Mouse (Mus musculus): ENCODE measurements at regions not wholly inside any gene's neighbourhood (a gene's known extent, or its start where the extent isn't known, plus 50 kb on each side); places are given as distances from the start of the nearest gene placed in this dataset.
A peak's percentile ranks its signal among the peaks of the same experiment; 100 is the strongest.

DNA sequence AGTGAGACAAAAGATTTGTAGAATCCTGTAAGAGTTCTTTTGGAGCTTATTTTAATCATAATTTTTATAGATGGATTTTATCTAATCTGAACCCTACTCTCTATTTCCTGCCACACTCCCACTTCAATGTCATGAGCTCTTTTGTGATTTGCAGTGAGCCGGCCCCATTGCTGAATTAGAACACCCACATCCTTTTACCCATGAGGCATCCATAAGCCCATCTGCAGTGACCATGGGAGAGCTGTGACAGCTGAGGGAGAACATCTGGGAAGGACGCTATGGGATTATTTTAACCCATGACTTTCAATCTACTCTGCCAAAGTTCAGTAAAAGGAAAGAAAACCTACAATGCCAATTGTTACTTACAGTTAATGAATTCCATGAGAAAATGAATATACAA lies 337.8 kb upstream of the Dcn start:
- H3K36me3 ChIP-seq (replicated peaks; ENCODE audit: control insufficient read depth, insufficient read depth, low read depth) = no peaks in the 10 kb centered on the region
- TF ChIP-seq CTCF (IDR thresholded peaks at IDR 0.05; ENCODE audit: low read depth) (no peak), EP300 (IDR thresholded peaks at IDR 0.05; ENCODE audit: low read depth) (no peak)
- H3K27me3 ChIP-seq (ENCODE audit: control insufficient read depth, insufficient read depth, low read length) = no peaks in the 10 kb centered on the region
- H3K4me2 ChIP-seq (ENCODE audit: low read depth) = no peak overlapping the region
- ATAC-seq (ENCODE audit: insufficient read depth) (no peak), DNase-seq (ENCODE audit: low read depth in 3 of 3, low spot score in 3 of 3) (no peak)
- 54% methylated on average over 2 of the region's 2 CpGs for WGBS (ENCODE audit: insufficient replicate concordance)
- H3K9ac ChIP-seq (replicated peaks) = no peak overlapping the region
- H3K4me1 ChIP-seq (replicated peaks; ENCODE audit: control insufficient read depth in 2 of 2, insufficient read depth in 2 of 2, low read length in 1 of 2) = no peaks in the 10 kb centered on the region
- no peak overlapping the region for H3K4me3 ChIP-seq (ENCODE audit: insufficient read depth in 1 of 2, low read depth in 2 of 2, low read length in 2 of 2)
- no peaks in the 10 kb centered on the region for H3K9me3 ChIP-seq (ENCODE audit: control insufficient read depth, low read length)
- no peak overlapping the region for H3K27ac ChIP-seq

GRCm38 (mm10) chr10:97158561-97159395 lies 320.6 kb upstream of the Dcn start:
- Histone ChIP-seq H3K9ac (replicated peaks) (no peak overlapping the region), H3K4me2 (ENCODE audit: low read depth) (no peak overlapping the region), H3K4me3 (ENCODE audit: insufficient read depth in 1 of 2, low read depth in 2 of 2, low read length in 2 of 2) (no peak overlapping the region), H3K27me3 (ENCODE audit: control insufficient read depth, insufficient read depth, low read length) (no peaks in the 10 kb centered on the region), H3K4me1 (replicated peaks; ENCODE audit: control insufficient read depth in 2 of 2, insufficient read depth in 2 of 2, low read length in 1 of 2) (no peaks in the 10 kb centered on the region), H3K27ac (no peak overlapping the region), H3K9me3 (ENCODE audit: control insufficient read depth, low read length) (no peaks in the 10 kb centered on the region), H3K36me3 (replicated peaks; ENCODE audit: control insufficient read depth, insufficient read depth, low read depth) (no peaks in the 10 kb centered on the region)
- TF ChIP-seq CTCF (IDR thresholded peaks at IDR 0.05; ENCODE audit: low read depth) = no peak
- whole genome bisulfite sequencing (ENCODE audit: insufficient replicate concordance) = 54% methylated on average over 10 of the region's 11 CpGs
- no peak for ATAC-seq (ENCODE audit: insufficient read depth)
- no peak for DNase-seq (ENCODE audit: low read depth in 3 of 3, low spot score in 3 of 3)

- no peak for ATAC-seq (ENCODE audit: insufficient read depth)
- Histone ChIP-seq H3K9me3 (ENCODE audit: control insufficient read depth, low read length) (no peaks in the 10 kb centered on the region), H3K9ac (replicated peaks) (no peak overlapping the region), H3K4me3 (ENCODE audit: insufficient read depth in 1 of 2, low read depth in 2 of 2, low read length in 2 of 2) (no peak overlapping the region), H3K4me2 (ENCODE audit: low read depth) (no peak overlapping the region), H3K27me3 (ENCODE audit: control insufficient read depth, insufficient read depth, low read length) (no peaks in the 10 kb centered on the region), H3K36me3 (replicated peaks; ENCODE audit: control insufficient read depth, insufficient read depth, low read depth) (no peaks in the 10 kb centered on the region), H3K27ac (no peak overlapping the region), H3K4me1 (replicated peaks; ENCODE audit: control insufficient read depth in 2 of 2, insufficient read depth in 2 of 2, low read length in 1 of 2) (no peaks in the 10 kb centered on the region)
- no peak for DNase-seq (ENCODE audit: low read depth in 3 of 3, low spot score in 3 of 3)
- WGBS (ENCODE audit: insufficient replicate concordance) = 51% methylated on average over 1 of the region's 1 CpGs
- no peak for TF ChIP-seq EP300 (IDR thresholded peaks at IDR 0.05; ENCODE audit: low read depth)
- TF ChIP-seq CTCF (IDR thresholded peaks at IDR 0.05; ENCODE audit: low read depth) = no peak
Observed at GRCm38 (mm10) chr10:97159396-97159760, 320.0 kb upstream of the Dcn start.

GRCm38 (mm10) chr10:97159831-97160575 lies 319.4 kb upstream of the Dcn start:
- WGBS (ENCODE audit: insufficient replicate concordance) = 40% methylated on average over 10 of the region's 10 CpGs
- Histone ChIP-seq H3K9ac (replicated peaks) (no peak overlapping the region), H3K27ac (no peak overlapping the region), H3K9me3 (ENCODE audit: control insufficient read depth, low read length) (no peaks in the 10 kb centered on the region), H3K4me1 (replicated peaks; ENCODE audit: control insufficient read depth in 2 of 2, insufficient read depth in 2 of 2, low read length in 1 of 2) (no peaks in the 10 kb centered on the region), H3K4me3 (ENCODE audit: insufficient read depth in 1 of 2, low read depth in 2 of 2, low read length in 2 of 2) (no peak overlapping the region), H3K4me2 (ENCODE audit: low read depth) (no peak overlapping the region), H3K27me3 (ENCODE audit: control insufficient read depth, insufficient read depth, low read length) (no peaks in the 10 kb centered on the region), H3K36me3 (replicated peaks; ENCODE audit: control insufficient read depth, insufficient read depth, low read depth) (no peaks in the 10 kb centered on the region)
- TF ChIP-seq EP300 (IDR thresholded peaks at IDR 0.05; ENCODE audit: low read depth) (no peak), CTCF (IDR thresholded peaks at IDR 0.05; ENCODE audit: low read depth) (peak; percentile 55)
- DNase-seq (ENCODE audit: low read depth in 3 of 3, low spot score in 3 of 3) (no peak), ATAC-seq (ENCODE audit: insufficient read depth) (no peak)

GRCm38 (mm10) chr10:97160892-97161291 lies 318.5 kb upstream of the Dcn start:
- no peak overlapping the region for H3K9ac ChIP-seq (replicated peaks)
- no peaks in the 10 kb centered on the region for H3K9me3 ChIP-seq (ENCODE audit: control insufficient read depth, low read length)
- H3K4me1 ChIP-seq (replicated peaks; ENCODE audit: control insufficient read depth in 2 of 2, insufficient read depth in 2 of 2, low read length in 1 of 2) = no peaks in the 10 kb centered on the region
- H3K4me3 ChIP-seq (ENCODE audit: insufficient read depth in 1 of 2, low read depth in 2 of 2, low read length in 2 of 2) = no peak overlapping the region
- no peaks in the 10 kb centered on the region for H3K27me3 ChIP-seq (ENCODE audit: control insufficient read depth, insufficient read depth, low read length)
- H3K4me2 ChIP-seq (ENCODE audit: low read depth) = no peak overlapping the region
- no peaks in the 10 kb centered on the region for H3K36me3 ChIP-seq (replicated peaks; ENCODE audit: control insufficient read depth, insufficient read depth, low read depth)
- DNase-seq (ENCODE audit: low read depth in 3 of 3, low spot score in 3 of 3) = no peak
- no peak overlapping the region for H3K27ac ChIP-seq
- no peak for ATAC-seq (ENCODE audit: insufficient read depth)
- 6% methylated on average over 2 of the region's 2 CpGs for WGBS (ENCODE audit: insufficient replicate concordance)
- TF ChIP-seq CTCF (IDR thresholded peaks at IDR 0.05; ENCODE audit: low read depth) = no peak
- no peak for TF ChIP-seq EP300 (IDR thresholded peaks at IDR 0.05; ENCODE audit: low read depth)

Measured in liver, embryonic 14.5 days (tissue).